Mouse (Mus musculus): Measurements from ENCODE around the gene Ctla2a.
"Not testable (repeated sequence)": the region's sequence is repeated elsewhere in the genome, so short reads cannot be mapped to it uniquely, and the experiment has no call there.

Ctla2a gene

GRCm38 (mm10) chr13:60936500-60936901 lies at the start of gene Ctla2a, which contains the start of gene Gm49391:
TSS of gene Ctla2a (minus strand) at chr13:60936625.
TSS of gene Gm49391 (minus strand) at chr13:60936571.
- in situ Hi-C loops (cut with MboI, MseI) = loop anchor here (10.0 to 25.0 kb wide), 2 partner anchors 299 to 1358 kb away; no protein-coding TSS in a partner anchor

- in situ Hi-C loops (cut with MboI, MseI) = loop anchor here in 1 of 2 experiments (25.0 kb wide), 1 partner anchor 1110 kb away; no protein-coding TSS in a partner anchor
Measured at GRCm38 (mm10) chr13:60972319-60972718, 35.9 kb upstream of the Ctla2a start.

DNA sequence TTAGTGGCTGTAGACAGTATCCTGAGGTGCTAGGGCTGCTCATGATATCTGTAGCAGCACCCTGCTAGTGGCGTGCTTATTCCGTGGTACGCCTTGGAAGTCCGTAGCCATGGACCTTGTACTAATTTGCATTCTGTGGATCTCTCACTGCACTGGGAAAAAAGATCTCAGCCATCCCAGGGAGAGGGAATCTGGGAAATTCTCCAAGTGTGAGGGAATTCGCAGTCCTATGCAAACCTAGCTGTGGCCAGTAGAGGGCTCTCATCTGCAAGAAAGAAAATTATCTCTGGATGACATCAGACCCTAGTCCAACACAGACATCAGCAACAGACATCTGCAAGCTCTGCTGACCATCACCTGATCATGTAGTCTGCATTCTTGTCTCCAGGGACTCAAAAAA lies 27.6 kb upstream of the Ctla2a start:
- in situ Hi-C loops (cut with MboI, MseI) = loop anchor here in 1 of 2 experiments (10.0 to 25.0 kb wide), 2 partner anchors 139 to 1102 kb away; no protein-coding TSS in a partner anchor

GRCm38 (mm10) chr13:60961706-60962105 lies 25.3 kb upstream of the Ctla2a start:
- in situ Hi-C loops (cut with MboI, MseI) = loop anchor here in 1 of 2 experiments (10.0 to 25.0 kb wide), 2 partner anchors 137 to 1099 kb away; no protein-coding TSS in a partner anchor

GRCm38 (mm10) chr13:60941884-60942283 lies 5.5 kb upstream of the Ctla2a start, which contains the start of gene Tpbpa:
TSS of gene Tpbpa (minus strand) at chr13:60941984.
- in situ Hi-C loops (cut with MboI, MseI) = loop anchor here in 1 of 2 experiments (5.0 to 25.0 kb wide), 2 partner anchors 50 to 305 kb away; no protein-coding TSS in a partner anchor

DNA sequence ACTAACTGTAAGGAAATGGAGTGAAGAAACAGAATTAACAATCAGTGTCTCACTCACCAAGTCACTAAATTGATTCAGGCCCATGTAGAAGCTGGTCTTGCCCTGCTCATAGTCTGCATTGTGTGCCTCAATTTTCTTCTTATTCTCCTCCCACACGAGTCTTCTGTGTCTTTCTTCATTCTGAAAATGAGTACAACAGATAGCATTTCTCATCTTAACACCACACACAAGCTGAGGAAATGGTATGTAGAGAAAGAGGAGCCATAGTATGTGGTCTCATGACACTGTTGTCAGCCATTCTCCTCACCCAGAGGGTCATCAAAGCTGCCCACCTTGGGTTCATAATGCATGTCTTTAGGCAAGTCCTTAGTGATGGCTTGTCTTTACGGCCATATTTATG lies 935 bp downstream of the Ctla2a start, which contains the start of gene Gm49393:
Gm49393 (minus strand) TSS at position 101 of the 400 bp plus-strand sequence.
- in situ Hi-C loops (cut with MboI, MseI) = loop anchor here (10.0 to 25.0 kb wide), 2 partner anchors 298 to 1359 kb away; no protein-coding TSS in a partner anchor

DNA sequence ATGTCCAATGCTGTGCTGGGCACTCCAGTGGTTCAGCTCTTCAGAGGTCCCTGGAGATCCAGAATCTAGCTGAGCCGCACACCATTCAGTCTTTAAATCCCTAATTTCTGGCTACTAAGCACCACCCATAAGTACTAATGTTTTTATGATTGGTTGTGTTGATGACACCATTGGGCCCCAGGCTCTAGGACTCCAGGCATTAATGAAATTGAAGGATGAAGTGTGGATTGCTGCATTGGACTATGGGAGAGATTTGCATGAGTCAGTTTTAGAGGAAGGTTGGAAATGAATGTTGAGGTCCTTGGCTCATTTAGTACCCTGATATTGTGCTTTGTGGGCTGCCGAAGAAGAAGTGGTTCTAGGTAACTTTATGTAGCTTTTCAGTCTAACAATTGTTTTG lies 31.6 kb downstream of the Ctla2a start, which contains the start of gene Tpbpb:
Tpbpb (minus strand) TSS at position 101 of the 400 bp plus-strand sequence.
- in situ Hi-C loops (cut with MboI, MseI) = not testable (repeated sequence)

GRCm38 (mm10) chr13:60897328-60897727 lies 39.1 kb downstream of the Ctla2a start, which contains the start of gene Ctla2b:
TSS of gene Ctla2b (minus strand) at chr13:60897447.
- in situ Hi-C loops (cut with MboI, MseI) = loop anchor here (5.0 to 10.0 kb wide), 2 partner anchors 45 to 1717 kb away; no protein-coding TSS in a partner anchor

DNA sequence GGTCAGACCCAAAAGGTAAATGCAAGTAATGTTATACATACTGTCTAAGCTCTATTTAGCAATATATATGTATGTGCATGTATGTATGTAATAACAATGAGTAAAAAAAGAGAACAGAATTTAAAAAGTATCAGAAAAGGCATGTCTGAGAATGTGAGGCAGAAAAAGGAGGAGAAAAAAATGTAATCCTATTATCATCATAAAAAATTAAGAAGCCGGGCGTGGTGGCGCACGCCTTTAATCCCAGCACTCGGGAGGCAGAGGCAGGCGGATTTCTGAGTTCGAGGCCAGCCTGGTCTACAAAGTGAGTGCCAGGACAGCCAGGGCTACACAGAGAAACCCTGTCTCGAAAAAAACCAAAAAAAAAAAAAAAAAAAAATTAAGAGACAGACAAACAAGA lies 39.6 kb downstream of the Ctla2a start, which contains the start of gene Gm49392:
Gm49392 (minus strand) TSS at position 101 of the 400 bp plus-strand sequence.
- in situ Hi-C loops (cut with MboI, MseI) = loop anchor here (5.0 to 10.0 kb wide), 2 partner anchors 44 to 1718 kb away; no protein-coding TSS in a partner anchor

DNA sequence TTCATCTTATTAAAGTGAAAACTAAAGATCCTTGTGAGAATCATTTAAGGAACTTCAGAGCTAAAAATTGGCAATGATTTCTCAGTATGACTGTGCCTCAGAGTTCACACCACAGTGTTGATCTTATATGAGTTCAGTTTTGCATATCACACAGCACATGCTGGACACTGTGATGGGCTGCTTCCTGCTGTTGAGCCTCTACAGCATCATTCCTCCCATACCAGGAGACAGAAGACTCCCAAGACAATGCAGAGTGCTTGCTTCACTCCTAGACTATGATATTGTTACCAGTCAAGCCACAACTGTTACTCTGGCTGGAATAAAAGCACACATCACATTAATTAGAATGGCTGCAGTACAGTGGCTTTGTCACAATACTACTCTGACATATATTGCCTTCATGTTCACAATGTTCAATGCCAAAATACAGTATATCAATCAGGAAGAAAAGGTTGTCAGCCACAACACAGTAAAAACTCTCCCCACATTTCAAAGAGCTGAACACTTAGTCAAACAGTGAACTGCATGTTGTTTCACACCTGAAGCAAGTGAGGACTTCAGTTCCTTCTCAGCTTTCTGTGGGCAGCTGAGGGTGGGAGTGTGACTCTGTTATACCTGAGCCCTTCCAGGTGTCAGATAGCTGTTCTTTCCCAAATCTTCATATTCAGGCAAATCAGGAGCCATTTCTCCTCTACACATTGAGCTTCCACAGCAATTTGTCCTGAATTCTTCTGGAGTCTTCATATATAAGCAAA lies 40.8 kb downstream of the Ctla2a start:
- in situ Hi-C loops (cut with MboI, MseI) = loop anchor here (5.0 to 10.0 kb wide), 2 partner anchors 43 to 1719 kb away; no protein-coding TSS in a partner anchor

DNA sequence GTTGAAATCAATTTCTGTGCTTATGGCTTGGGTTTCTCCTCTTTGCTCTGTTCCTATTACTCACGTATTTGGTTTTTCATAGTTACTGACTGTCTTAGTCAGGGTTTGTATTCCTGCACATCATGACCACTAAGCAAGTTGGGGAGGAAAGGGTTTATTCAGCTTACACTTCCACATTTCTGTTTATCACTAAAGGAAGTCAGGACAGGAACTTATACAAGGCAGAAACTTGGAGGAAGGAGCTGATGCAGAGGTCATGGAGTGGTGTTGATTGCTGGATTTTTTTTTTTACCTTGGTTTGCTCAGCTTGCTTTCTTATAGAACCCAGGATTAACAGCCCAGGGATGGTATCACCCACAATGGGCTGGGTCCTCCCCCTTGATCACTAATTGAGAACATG lies 44.1 kb downstream of the Ctla2a start:
- in situ Hi-C loops (cut with MboI, MseI) = loop anchor here (5.0 to 10.0 kb wide), 2 partner anchors 50 to 1722 kb away; partner anchors contain the start of gene Tpbpa (in 1 of the 2)

Measured in T-helper 17 cell (primary cell).